Mouse (Mus musculus): ENCODE measurements at regions not wholly inside any gene's neighbourhood (a gene's known extent, or its start where the extent isn't known, plus 50 kb on each side); places are given as distances from the start of the nearest gene placed in this dataset.

DNA sequence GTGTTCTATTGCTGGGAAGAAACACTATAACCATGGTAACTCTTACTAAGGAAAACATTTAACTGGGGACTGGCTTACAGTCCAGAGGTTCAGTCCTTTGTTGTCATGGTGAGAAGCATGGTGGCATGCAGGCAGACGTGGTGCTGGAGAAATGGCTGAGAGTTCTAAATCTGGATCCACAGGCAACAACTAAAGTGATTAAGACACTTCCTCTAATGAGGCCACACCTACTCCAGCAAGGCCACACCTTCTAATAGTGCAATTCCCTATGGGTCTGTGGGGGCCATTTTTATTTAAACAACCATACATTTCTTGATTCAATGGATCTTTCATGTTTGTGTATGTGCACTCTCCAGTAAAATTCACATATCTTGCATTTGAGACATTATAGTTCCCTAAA, 151.4 kb upstream of the Ankrd55 start:
- no peak for TF ChIP-seq POLR2A (IDR thresholded peaks at IDR 0.05; ENCODE audit: insufficient read depth, low read length)
- no peak for TF ChIP-seq CTCF (IDR thresholded peaks at IDR 0.05; ENCODE audit: low read depth, low read length)

All from ES-Bruce4 (cell line).